Mouse (Mus musculus) gastrocnemius, postnatal 14 days (tissue): Measurements from ENCODE around the gene Rai2. TPM values are rescaled to one million over a fixed set of nuclear protein-coding genes. Genes with fewer than 3 reads are reported as not detected.
"Not testable (repeated sequence)": the region's sequence is repeated elsewhere in the genome, so short reads cannot be mapped to it uniquely, and the experiment has no call there.

ENCODE experiments used
- DNase-seq: peaks from one replicate; pipeline ENCODE4 v3.0.0; 2021; ENCODE audit warnings: mixed read lengths
- intact Hi-C: fragments of 180-260 bp; cut with DNase I; formaldehyde crosslinking; loops from one replicate; pipeline ENCODE4 v1.15.1; 2025; ENCODE audit warnings: low total_unique reads
- total RNA-seq, 2 experiments: library from RNA; stranded (reverse); gene quantifications; 2 replicates each; pipeline ENCODE4 v1.2.3; 2021

Rai2 gene
- total RNA-seq, 2 experiments from 2014 or later: 12.5 to 26.1 TPM

DNA sequence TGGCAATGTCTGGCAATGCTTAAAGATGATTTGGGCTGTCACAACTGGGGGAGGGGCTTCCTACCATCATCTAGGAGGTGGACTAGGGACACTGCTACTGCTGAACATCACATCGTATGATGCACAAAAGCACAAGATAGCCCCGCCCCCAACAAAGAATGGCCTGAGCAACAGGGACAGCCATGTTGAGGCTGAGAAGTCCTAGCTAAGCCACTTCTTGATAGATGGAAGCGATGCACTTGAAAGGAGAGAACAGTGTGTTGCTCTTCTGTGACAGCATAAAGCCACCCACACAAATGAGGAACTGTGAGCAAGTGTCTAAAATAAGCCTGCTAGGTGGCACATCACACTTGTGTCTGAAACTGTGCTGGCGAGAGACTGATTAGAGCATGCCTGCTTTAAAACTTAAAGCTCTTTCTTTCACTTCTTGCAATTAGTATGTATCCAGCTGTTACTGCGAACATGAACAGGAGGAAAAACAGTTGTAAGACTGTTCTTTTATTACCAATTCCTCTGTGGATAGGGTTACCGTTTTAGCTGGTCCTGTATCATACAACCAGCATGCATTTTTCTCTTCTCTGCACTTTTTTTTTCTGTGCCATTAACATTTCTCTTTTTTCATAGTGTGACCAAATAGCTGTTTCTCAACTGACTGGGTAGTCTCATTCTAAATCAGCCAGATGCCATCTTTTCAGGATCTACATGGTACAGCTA lies 63.6 kb downstream of the Rai2 start:
- intact Hi-C loops: no loop called here
- no peak for DNase-seq

- intact Hi-C loops: loop anchor here (10.0 kb wide), 1 partner anchor 395 kb away; no protein-coding TSS in a partner anchor
Measured at GRCm38 (mm10) chrX:161790182-161790581, 73.3 kb downstream of the Rai2 start.

DNA sequence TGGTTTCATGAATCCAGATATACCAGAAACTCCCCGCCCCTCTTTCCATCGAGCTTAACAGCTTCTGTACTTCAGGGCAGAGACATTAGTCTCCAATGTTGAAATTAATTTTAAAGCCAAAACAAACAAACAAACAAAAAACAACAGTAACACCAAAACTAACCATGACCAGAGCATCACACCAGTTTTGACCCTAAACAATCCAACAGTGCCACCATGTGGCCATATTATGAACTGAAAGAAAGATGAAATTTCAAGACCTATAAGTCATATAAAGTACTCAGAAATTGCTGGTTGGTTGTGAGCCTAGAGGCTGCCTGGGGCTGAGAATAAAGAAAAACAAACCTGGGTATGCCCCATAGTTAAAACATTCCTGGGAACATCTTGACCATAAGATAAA lies 109.3 kb downstream of the Rai2 start:
- intact Hi-C loops, DNase-seq: not testable (repeated sequence)

More at GRCm38 (mm10) chrX:161790182-161790581, 73.3 kb downstream of the Rai2 start:
- DNase-seq: no peak
